Mouse (Mus musculus): Measurements from ENCODE around the gene Trim50. TPM values are rescaled to one million over a fixed set of nuclear protein-coding genes. Genes with fewer than 3 reads are reported as not detected.

Gene Trim50
- polyA plus RNA-seq (2017; shearing (Covaris generic)) = not detected

GRCm38 (mm10) chr5:135352995-135353394 is at the start of gene Trim50:
Gene Trim50 (plus strand): TSS chr5:135353295.

GRCm38 (mm10) chr5:135349862-135350261 is 3.2 kb upstream of the Trim50 start, which contains the start of gene Fkbp6:
Gene Fkbp6 (minus strand): TSS chr5:135350044.

GRCm38 (mm10) chr5:135369787-135370654 is 16.9 kb downstream of the Trim50 start, which contains the start of gene Nsun5:
Gene Nsun5 (plus strand): TSS chr5:135369953.

GRCm38 (mm10) chr5:135394004-135394823 is 41.1 kb downstream of the Trim50 start, which contains the start of gene Pom121:
Gene Pom121 (minus strand): TSS chr5:135394546.

Other genes with a start within 250 kb of the Trim50 start
- 19.3 TPM for gene Tbl2, start 203.6 kb upstream of the Trim50 start, polyA plus RNA-seq (2017; shearing (Covaris generic))
- 121 TPM for gene Bcl7b, start 185.0 kb upstream of the Trim50 start, polyA plus RNA-seq (2017; shearing (Covaris generic))
- 44.1 TPM for gene Baz1b, start 166.0 kb upstream of the Trim50 start, polyA plus RNA-seq (2017; shearing (Covaris generic))
- not detected for gene Fzd9, start 102.1 kb upstream of the Trim50 start, polyA plus RNA-seq (2017; shearing (Covaris generic))
- not detected for gene Fkbp6, start 3.3 kb upstream of the Trim50 start, polyA plus RNA-seq (2017; shearing (Covaris generic))
- gene Nsun5, start 16.7 kb downstream of the Trim50 start, polyA plus RNA-seq (2017; shearing (Covaris generic)) = 28.4 TPM
- gene Pom121, start 41.3 kb downstream of the Trim50 start, polyA plus RNA-seq (2017; shearing (Covaris generic)) = 41.4 TPM
- 7.9 TPM for gene Hip1, start 191.8 kb downstream of the Trim50 start, polyA plus RNA-seq (2017; shearing (Covaris generic))
- gene Ccl26, start 210.3 kb downstream of the Trim50 start, polyA plus RNA-seq (2017; shearing (Covaris generic)) = not detected
- gene Ccl24, start 219.8 kb downstream of the Trim50 start, polyA plus RNA-seq (2017; shearing (Covaris generic)) = not detected

Measured in effector memory CD4-positive, alpha-beta T cell, adult 5 months (primary cell).